Mouse (Mus musculus) midbrain, embryonic 10.5 days (tissue): ENCODE data around the gene Crygb. TPM values are rescaled to one million over a fixed set of nuclear protein-coding genes. Genes with fewer than 3 reads are reported as not detected.

Source experiments
- DNase-seq: peaks from one replicate; pipeline ENCODE4 v3.0.0-alpha.2; 2017; ENCODE audit warnings: low spot score
- H3K27ac ChIP-seq: fragments of 300-500 bp; sonication (generic); replicated peaks from 2 replicates; pipeline ENCODE4 v1.5.1; 2016; ENCODE audit warnings: mild to moderate bottlenecking
- H3K27me3 ChIP-seq: fragments of 300-500 bp; sonication (generic); 2 replicates; pipeline ENCODE4 v1.6.1; 2016; ENCODE audit warnings: low read depth, mild to moderate bottlenecking; ENCODE audit not compliant: poor library complexity, severe bottlenecking
- H3K36me3 ChIP-seq: fragments of 300-500 bp; sonication (generic); 2 replicates; pipeline ENCODE4 v1.6.1; 2016; ENCODE audit warnings: mild to moderate bottlenecking, moderate library complexity
- H3K4me1 ChIP-seq: fragments of 300-500 bp; sonication (generic); 2 replicates; pipeline ENCODE4 v1.6.1; 2016
- H3K4me3 ChIP-seq: fragments of 300-500 bp; sonication (generic); 2 replicates; pipeline ENCODE4 v1.5.1; 2016; ENCODE audit warnings: mild to moderate bottlenecking, moderate library complexity
- H3K9me3 ChIP-seq: fragments of 300-500 bp; sonication (generic); replicated peaks from 2 replicates; pipeline ENCODE4 v1.6.1; 2016; ENCODE audit warnings: mild to moderate bottlenecking
- WGBS: fragments of 180-500 bp; shearing (Covaris S2); methylation state at CpG from one replicate; pipeline ENCODE4 v1.1.7; 2016; 5-methylcytosine and 5-hydroxymethylcytosine counted together
- polyA plus RNA-seq: library from polyadenylated mRNA; unstranded; fragments of >200 nt; fragmentation: Nextera tagmentation; extraction: Ambion mirVana; gene quantifications from 2 replicates; pipeline ENCODE4 v1.2.1, GENCODE M21; 2016

Crygb gene
- polyA plus RNA-seq = not detected in 2 replicates

- DNase-seq = no peak
- Histone ChIP-seq H3K9me3 (no peaks in the 10 kb centered on the region), H3K27ac (no peak within 1 kb of the TSS), H3K4me3 (peak within 1 kb of the TSS; percentile 21; the same call in 1 of the 2 replicates), H3K27me3 (no peaks in the 10 kb centered on the region), H3K36me3 (no peaks in the 10 kb centered on the region), H3K4me1 (peaks cover 5% of the 10 kb centered on the region)
- WGBS = 26% methylated on average over 7 of the region's 7 CpGs
Measured at GRCm38 (mm10) chr1:65082188-65082587, at the start of gene Crygb. Gene Crygb (minus strand): TSS chr1:65082288.

- Histone ChIP-seq H3K4me1 (no peaks in the 10 kb centered on the region), H3K27me3 (no peaks in the 10 kb centered on the region), H3K27ac (no peak overlapping the region), H3K4me3 (no peak overlapping the region), H3K36me3 (no peaks in the 10 kb centered on the region), H3K9me3 (no peaks in the 10 kb centered on the region)
- DNase-seq = no peak
- WGBS = 87% methylated on average over 1 of the region's 1 CpGs
Measured at GRCm38 (mm10) chr1:65131671-65132070, 49.6 kb upstream of the Crygb start.

GRCm38 (mm10) chr1:65130226-65130625, 48.1 kb upstream of the Crygb start:
- no peaks in the 10 kb centered on the region for H3K4me1 ChIP-seq
- 81% methylated on average over 3 of the region's 3 CpGs for WGBS
- H3K36me3 ChIP-seq = no peaks in the 10 kb centered on the region
- H3K4me3 ChIP-seq = no peak overlapping the region
- no peak for DNase-seq
- H3K9me3 ChIP-seq = no peaks in the 10 kb centered on the region
- H3K27ac ChIP-seq = no peak overlapping the region
- H3K27me3 ChIP-seq = no peaks in the 10 kb centered on the region

- H3K4me3 ChIP-seq = no peak overlapping the region
- no peaks in the 10 kb centered on the region for H3K4me1 ChIP-seq
- WGBS = 85% methylated on average over 3 of the region's 3 CpGs
- no peak for DNase-seq
- H3K27me3 ChIP-seq = no peaks in the 10 kb centered on the region
- H3K27ac ChIP-seq = no peak overlapping the region
- no peaks in the 10 kb centered on the region for H3K36me3 ChIP-seq
- H3K9me3 ChIP-seq = no peaks in the 10 kb centered on the region
Measured at GRCm38 (mm10) chr1:65129634-65130180, 47.6 kb upstream of the Crygb start.

- Histone ChIP-seq H3K9me3 (no peaks in the 10 kb centered on the region), H3K4me3 (peak within 1 kb of the TSS; percentile 40; the same call in 1 of the 2 replicates)
Measured at GRCm38 (mm10) chr1:65122574-65123372, 40.7 kb upstream of the Crygb start, which contains the start of gene D630023F18Rik. Gene D630023F18Rik (minus strand): TSS chr1:65123214.

GRCm38 (mm10) chr1:65119438-65119837, 37.4 kb upstream of the Crygb start, which contains the start of gene Gm28845:
Gene Gm28845 (minus strand): TSS chr1:65119558.
- WGBS = 84% methylated on average over 1 of the region's 1 CpGs

More at GRCm38 (mm10) chr1:65122574-65123372, 40.7 kb upstream of the Crygb start, which contains the start of gene D630023F18Rik:
- Histone ChIP-seq H3K27ac (no peak within 1 kb of the TSS), H3K4me1 (peaks cover 5% of the 10 kb centered on the region; the same call in 1 of the 2 replicates), H3K27me3 (no peaks in the 10 kb centered on the region), H3K36me3 (no peaks in the 10 kb centered on the region)
- 32% methylated on average over 9 of the region's 9 CpGs for WGBS
- DNase-seq = no peak

GRCm38 (mm10) chr1:65118150-65118913, 36.2 kb upstream of the Crygb start:
- 85% methylated on average over 8 of the region's 8 CpGs for WGBS
- Histone ChIP-seq H3K9me3 (no peaks in the 10 kb centered on the region), H3K4me3 (no peak overlapping the region), H3K27me3 (no peaks in the 10 kb centered on the region), H3K36me3 (no peaks in the 10 kb centered on the region), H3K4me1 (peaks cover 5% of the 10 kb centered on the region; the same call in 1 of the 2 replicates), H3K27ac (no peak overlapping the region)
- no peak for DNase-seq

More at GRCm38 (mm10) chr1:65119438-65119837, 37.4 kb upstream of the Crygb start, which contains the start of gene Gm28845:
- Histone ChIP-seq H3K4me3 (no peak within 1 kb of the TSS), H3K36me3 (no peaks in the 10 kb centered on the region), H3K27ac (no peak within 1 kb of the TSS), H3K27me3 (no peaks in the 10 kb centered on the region), H3K4me1 (peaks cover 5% of the 10 kb centered on the region; the same call in 1 of the 2 replicates), H3K9me3 (no peaks in the 10 kb centered on the region)
- DNase-seq = no peak

GRCm38 (mm10) chr1:65113536-65114172, 31.6 kb upstream of the Crygb start:
- Histone ChIP-seq H3K4me3 (no peak overlapping the region), H3K27me3 (no peaks in the 10 kb centered on the region), H3K36me3 (no peaks in the 10 kb centered on the region), H3K4me1 (peaks cover 10% of the 10 kb centered on the region; the same call in 1 of the 2 replicates), H3K9me3 (no peaks in the 10 kb centered on the region), H3K27ac (no peak overlapping the region)
- 90% methylated on average over 5 of the region's 5 CpGs for WGBS
- DNase-seq = no peak

- DNase-seq = peak; percentile 20
- Histone ChIP-seq H3K9me3 (no peaks in the 10 kb centered on the region), H3K27me3 (no peaks in the 10 kb centered on the region), H3K27ac (no peak overlapping the region; the same call in 1 of the 2 replicates), H3K4me1 (peaks cover 10% of the 10 kb centered on the region; the same call in 1 of the 2 replicates), H3K36me3 (no peaks in the 10 kb centered on the region), H3K4me3 (0 out of 2 replicates have a peak overlapping the region, but pooled peaks have one; percentile 16)
- 62% methylated on average over 14 of the region's 14 CpGs for WGBS
Measured at GRCm38 (mm10) chr1:65112807-65113196, 30.7 kb upstream of the Crygb start.

GRCm38 (mm10) chr1:65112031-65112806, 30.1 kb upstream of the Crygb start:
- DNase-seq = peak; percentile 76
- H3K9me3 ChIP-seq = no peaks in the 10 kb centered on the region
- no peaks in the 10 kb centered on the region for H3K27me3 ChIP-seq
- peaks cover 10% of the 10 kb centered on the region; the same call in 1 of the 2 replicates for H3K4me1 ChIP-seq
- H3K4me3 ChIP-seq = 0 out of 2 replicates have a peak overlapping the region, but pooled peaks have one; percentile 16
- WGBS = 20% methylated on average over 8 of the region's 8 CpGs
- no peak overlapping the region; the same call in 1 of the 2 replicates for H3K27ac ChIP-seq
- H3K36me3 ChIP-seq = no peaks in the 10 kb centered on the region

- no peaks in the 10 kb centered on the region for H3K27me3 ChIP-seq
- 76% methylated on average over 25 of the region's 25 CpGs for WGBS
- peaks cover 10% of the 10 kb centered on the region; the same call in 1 of the 2 replicates for H3K4me1 ChIP-seq
- H3K36me3 ChIP-seq = no peaks in the 10 kb centered on the region
- H3K4me3 ChIP-seq = no peak overlapping the region
- no peak overlapping the region for H3K27ac ChIP-seq
- H3K9me3 ChIP-seq = no peaks in the 10 kb centered on the region
- no peak for DNase-seq
Measured at GRCm38 (mm10) chr1:65109756-65110435, 27.8 kb upstream of the Crygb start.
